Mouse (Mus musculus) lung, adult 2 months (tissue): ENCODE data around the gene H2-Eb2. TPM values are rescaled to one million over a fixed set of nuclear protein-coding genes. Genes with fewer than 3 reads are reported as not detected.
"Not testable (repeated sequence)": the region's sequence is repeated elsewhere in the genome, so short reads cannot be mapped to it uniquely, and the experiment has no call there.

Source experiments
- DNase-seq: peaks from one replicate; pipeline ENCODE4 v3.0.0; 2022
- H3K4me1 ChIP-seq: fragments of 200-500 bp; 2 replicates; pipeline ENCODE4 v1.6.1; 2011; ENCODE audit warnings: low read length; ENCODE audit not compliant: control insufficient read depth, insufficient read depth
- H3K4me3 ChIP-seq: fragments of 200-500 bp; replicated peaks from 2 replicates; pipeline ENCODE3; 2011; ENCODE audit warnings: low read depth, mild to moderate bottlenecking, control low read depth, low read length; ENCODE audit errors: extremely low read depth
- CTCF ChIP-seq: fragments of 200-500 bp; IDR thresholded peaks from 2 replicates; pipeline ENCODE4 v1.5.1; 2011; ENCODE audit warnings: mild to moderate bottlenecking, low read length, control low read depth; ENCODE audit not compliant: insufficient read depth
- POLR2A ChIP-seq: fragments of 200-500 bp; IDR thresholded peaks from 2 replicates; pipeline ENCODE4 v1.6.1; 2011; ENCODE audit warnings: low read depth, mild to moderate bottlenecking, control low read depth, low read length, borderline replicate concordance; ENCODE audit errors: extremely low read depth
- WGBS: fragments of 180-500 bp; shearing (Covaris S2); methylation state at CpG from one replicate; pipeline ENCODE4 v1.1.7; 2018; 5-methylcytosine and 5-hydroxymethylcytosine counted together
- polyA plus RNA-seq: library from polyadenylated mRNA; depleted of rRNA; stranded (reverse); fragments of >200 nt; gene quantifications from 2 replicates; pipeline ENCODE4 v1.2.3, GENCODE M21; 2012

H2-Eb2 gene
- polyA plus RNA-seq, 1 experiment = 1.2 TPM

DNA sequence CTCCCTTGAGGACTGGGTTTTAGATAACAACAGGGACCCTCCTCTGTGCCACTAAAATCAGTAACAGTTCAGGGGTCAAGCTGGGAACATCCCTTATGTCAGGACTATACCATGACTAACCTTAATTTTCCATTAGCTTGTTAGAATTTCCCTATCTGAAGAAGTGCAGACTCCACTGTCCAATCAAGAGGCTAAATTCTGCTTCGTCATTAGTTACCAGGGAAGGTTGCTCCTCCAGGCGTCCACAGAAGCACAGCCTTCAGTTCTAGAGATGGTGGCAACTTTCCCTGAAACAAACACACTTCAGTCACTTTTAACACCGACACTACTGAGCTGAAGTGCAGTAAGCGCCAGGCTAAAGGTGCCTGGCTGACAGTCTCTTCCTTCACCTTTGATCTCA lies 20.7 kb upstream of the H2-Eb2 start:
- DNase-seq = peak; percentile 46
- Histone ChIP-seq H3K4me3 (no peak overlapping the region), H3K4me1 (no peaks in the 10 kb centered on the region; the same call in 1 of the 2 replicates)
- 5% methylated on average over 4 of the region's 4 CpGs for WGBS
- TF ChIP-seq CTCF (no peak), POLR2A (no peak)

DNA sequence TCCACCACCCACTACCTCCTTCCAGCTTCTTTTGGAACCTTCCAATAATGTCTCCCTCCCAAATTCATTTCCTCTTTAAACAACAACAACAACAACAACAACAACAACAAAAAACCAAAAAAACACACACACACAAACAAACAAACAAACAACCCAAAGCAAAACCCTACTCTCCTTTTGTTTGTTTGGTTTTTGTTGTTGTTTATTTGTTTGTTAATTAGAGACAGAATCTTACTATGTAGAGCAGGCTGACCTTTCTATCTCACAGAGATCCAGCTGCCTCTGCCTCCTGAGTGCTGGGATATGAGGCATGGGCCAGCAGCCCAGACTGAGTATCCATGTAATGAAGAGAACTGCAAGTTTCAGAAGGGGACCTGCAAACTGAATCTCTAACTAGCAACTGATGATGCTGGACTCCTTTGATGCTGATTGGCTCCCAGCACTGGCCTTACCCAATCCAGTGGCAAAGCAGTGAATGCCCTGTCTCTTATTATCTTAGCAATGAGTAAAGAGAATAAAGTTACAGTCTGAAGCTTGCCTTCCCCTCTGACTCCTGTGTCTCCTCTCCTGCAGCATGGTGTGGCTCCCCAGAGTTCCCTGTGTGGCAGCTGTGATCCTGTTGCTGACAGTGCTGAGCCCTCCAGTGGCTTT lies 20.0 kb upstream of the H2-Eb2 start, which contains the start of gene H2-Eb1:
Gene H2-Eb1, plus strand, starts transcription at position 488 of the 651 bp plus-strand sequence.
- DNase-seq = peak; percentile 80
- H3K4me3 ChIP-seq = peak within 1 kb of the TSS; percentile 58
- no peaks in the 10 kb centered on the region; the same call in 1 of the 2 replicates for H3K4me1 ChIP-seq

DNA sequence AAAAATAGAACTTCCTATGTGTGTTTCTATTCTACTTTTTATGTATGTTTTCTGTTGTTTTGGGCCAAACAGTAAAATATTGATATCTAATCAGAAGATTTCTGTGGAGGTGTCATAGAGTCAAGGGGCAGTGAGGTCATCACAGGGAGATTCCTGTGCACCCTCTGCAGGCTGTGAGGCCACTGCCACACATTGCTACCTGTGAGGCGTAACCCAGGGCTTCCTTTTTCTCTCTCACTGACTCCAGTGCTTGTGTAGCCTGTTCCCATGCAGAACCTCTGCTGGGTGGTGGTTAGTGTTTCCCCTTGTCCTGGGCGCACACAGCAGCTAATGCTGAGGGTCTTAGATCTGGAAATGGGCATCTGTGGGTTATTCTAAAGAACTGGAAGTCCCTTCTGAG lies 19.1 kb upstream of the H2-Eb2 start:
- Histone ChIP-seq H3K4me1 (no peaks in the 10 kb centered on the region; the same call in 1 of the 2 replicates), H3K4me3 (peak overlapping the region; percentile 22)
- no peak for DNase-seq
- 67% methylated on average over 2 of the region's 2 CpGs for WGBS
- TF ChIP-seq CTCF (no peak), POLR2A (peak; percentile 46; the same call in 1 of the 2 replicates)

More for the DNA sequence above, 20.0 kb upstream of the H2-Eb2 start, which contains the start of gene H2-Eb1:
- TF ChIP-seq POLR2A = peak; percentile 83; the same call in 1 of the 2 replicates
- no peak for TF ChIP-seq CTCF

DNA sequence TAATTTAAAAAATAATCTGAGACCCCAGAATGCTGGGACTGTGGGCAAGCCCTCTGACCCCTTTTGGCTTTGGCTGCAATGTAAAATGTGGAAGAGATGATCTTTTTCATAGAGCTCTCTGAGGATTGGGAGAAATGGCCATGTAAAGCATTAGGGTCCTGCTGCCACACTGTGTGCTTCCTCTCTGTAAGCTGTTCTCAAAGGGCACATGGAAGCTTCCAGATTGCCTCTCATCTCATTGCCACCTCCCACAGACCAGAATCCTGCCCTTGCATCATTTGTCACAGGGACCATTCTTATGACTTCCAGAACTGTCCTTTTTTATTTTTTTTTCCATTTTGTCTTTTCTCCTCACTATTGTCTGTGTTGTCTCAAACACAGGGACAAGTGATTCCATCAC lies 18.2 kb upstream of the H2-Eb2 start:
- no peak for DNase-seq
- peaks cover 2% of the 10 kb centered on the region; the same call in 1 of the 2 replicates for H3K4me1 ChIP-seq
- H3K4me3 ChIP-seq = no peak overlapping the region
- no peak for TF ChIP-seq CTCF
- TF ChIP-seq POLR2A = no peak

DNA sequence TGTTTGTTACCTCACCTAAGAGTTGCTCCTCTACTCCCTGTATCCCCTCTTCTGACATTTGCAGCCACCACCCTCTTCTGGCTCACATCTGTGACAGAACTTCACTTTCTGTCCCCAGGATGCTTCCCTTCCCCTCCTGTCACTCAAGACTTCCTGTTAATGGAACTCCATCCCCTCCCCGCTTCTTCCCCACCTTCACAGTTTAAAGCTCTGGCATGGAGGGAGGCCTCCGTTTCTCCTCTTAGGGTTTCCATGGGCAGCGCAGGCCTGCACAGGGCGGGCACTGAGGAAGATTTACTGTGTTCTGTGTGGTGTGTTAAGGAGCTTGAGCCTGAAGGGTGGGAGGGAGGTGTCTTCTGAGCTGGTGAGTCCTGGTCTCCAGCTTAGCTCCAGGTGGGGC lies 17.3 kb upstream of the H2-Eb2 start:
- Histone ChIP-seq H3K4me3 (no peak overlapping the region), H3K4me1 (peaks cover 2% of the 10 kb centered on the region; the same call in 1 of the 2 replicates)
- DNase-seq = no peak
- TF ChIP-seq CTCF (no peak), POLR2A (no peak)
- WGBS = 65% methylated on average over 4 of the region's 4 CpGs

DNA sequence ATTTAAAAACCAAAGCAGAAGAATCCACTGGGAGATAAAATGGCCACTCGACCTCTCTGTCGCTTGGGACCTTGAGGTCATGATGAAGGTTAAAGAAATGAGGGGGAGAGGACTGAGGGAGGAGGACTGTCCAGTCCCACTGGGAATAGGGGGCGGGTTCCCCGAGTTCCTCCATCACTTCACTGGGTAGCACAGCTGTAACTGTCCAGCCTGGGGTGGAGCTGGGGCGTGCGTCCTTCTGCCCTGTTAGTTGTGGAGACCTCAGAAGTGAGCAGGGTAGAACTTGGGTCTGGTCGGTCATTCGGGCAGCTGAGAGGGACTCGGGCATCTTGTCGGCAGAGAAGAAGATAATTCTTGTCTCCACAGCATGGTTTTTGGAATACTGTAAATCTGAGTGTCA lies 16.2 kb upstream of the H2-Eb2 start:
- peaks cover 2% of the 10 kb centered on the region; the same call in 1 of the 2 replicates for H3K4me1 ChIP-seq
- 20% methylated on average over 10 of the region's 10 CpGs for WGBS
- DNase-seq = no peak
- no peak; the same call in 1 of the 2 replicates for TF ChIP-seq POLR2A
- TF ChIP-seq CTCF = no peak
- H3K4me3 ChIP-seq = peak overlapping the region; percentile 72

DNA sequence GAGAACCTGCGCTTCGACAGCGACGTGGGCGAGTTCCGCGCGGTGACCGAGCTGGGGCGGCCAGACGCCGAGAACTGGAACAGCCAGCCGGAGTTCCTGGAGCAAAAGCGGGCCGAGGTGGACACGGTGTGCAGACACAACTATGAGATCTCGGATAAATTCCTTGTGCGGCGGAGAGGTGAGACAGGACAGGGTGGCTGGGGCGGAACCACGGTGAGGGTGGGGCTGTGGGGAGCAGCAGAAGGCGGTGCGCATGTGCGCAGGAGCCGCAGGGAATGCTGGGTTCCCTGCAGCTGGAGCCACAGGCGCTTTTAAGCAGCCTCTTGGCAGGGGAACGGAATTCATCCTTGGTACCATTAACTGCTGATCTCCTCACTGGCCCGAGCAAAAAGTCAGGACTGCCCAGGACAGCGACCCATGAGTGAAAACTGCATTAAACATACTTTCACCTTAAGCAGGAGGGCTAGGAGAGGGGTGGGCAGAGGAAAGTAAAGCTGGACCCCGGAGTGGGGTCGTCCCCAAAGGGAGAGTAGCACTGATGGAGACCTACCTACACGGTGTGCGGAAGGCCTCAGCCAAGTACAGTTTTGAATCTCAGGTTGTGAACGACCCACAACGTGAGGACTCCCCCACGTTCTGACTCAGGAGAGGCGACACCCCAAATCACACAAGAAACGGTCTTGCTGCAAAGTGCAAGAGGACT lies 15.6 kb upstream of the H2-Eb2 start:
- 0 out of 2 replicates have a peak, but pooled peaks cover 2% of the 10 kb centered on the region for H3K4me1 ChIP-seq
- no peak for TF ChIP-seq CTCF
- TF ChIP-seq POLR2A = peak; percentile 58; the same call in 1 of the 2 replicates
- 24% methylated on average over 38 of the region's 38 CpGs for WGBS
- H3K4me3 ChIP-seq = peak overlapping the region; percentile 72
- peak; percentile 62 for DNase-seq

DNA sequence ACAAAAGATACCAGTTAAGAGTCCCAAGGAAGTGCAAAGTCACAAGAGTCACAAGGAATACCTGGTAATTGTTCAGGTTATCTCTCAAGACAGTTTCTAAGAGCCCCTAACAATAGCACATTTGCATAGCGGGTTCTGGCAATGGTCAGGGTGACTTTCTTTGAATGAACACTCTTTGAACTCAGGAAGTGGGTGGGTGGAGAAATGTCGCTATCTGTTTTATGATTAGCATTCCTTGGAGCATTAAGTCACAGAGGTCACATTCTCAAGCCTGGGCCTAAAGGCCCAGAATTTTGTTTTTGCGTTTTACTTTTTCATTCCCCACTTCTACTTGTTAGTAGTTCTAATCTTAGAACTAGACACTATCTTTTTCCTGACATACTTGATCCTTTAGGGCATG lies 14.9 kb upstream of the H2-Eb2 start:
- H3K4me1 ChIP-seq, H3K4me3 ChIP-seq, DNase-seq: not testable (repeated sequence)
- 53% methylated on average over 3 of the region's 3 CpGs for WGBS

DNA sequence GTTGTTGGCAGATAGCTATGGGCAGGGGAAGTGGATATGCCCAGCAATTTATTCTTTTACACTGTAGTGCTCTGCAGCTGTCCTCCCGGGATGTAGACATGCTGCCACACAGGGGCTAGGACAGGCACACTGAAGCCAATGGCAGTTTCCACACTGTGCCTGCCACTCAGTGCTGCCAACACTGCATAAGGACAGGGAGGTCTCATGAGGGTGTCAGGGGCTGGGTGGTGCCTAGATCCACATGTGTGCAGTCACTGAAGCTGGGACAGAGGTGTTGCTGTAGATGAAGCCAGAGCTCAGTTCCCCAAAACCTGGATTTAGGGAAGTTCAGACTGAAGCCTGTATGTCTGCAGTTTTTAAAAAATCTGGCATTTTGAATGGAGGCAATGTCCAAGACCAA lies 13.3 kb upstream of the H2-Eb2 start:
- H3K4me3 ChIP-seq = no peak overlapping the region
- 0 out of 2 replicates have a peak, but pooled peaks cover 2% of the 10 kb centered on the region for H3K4me1 ChIP-seq
- no peak for DNase-seq
- 63% methylated on average over 1 of the region's 1 CpGs for WGBS
- TF ChIP-seq POLR2A (no peak), CTCF (no peak)

DNA sequence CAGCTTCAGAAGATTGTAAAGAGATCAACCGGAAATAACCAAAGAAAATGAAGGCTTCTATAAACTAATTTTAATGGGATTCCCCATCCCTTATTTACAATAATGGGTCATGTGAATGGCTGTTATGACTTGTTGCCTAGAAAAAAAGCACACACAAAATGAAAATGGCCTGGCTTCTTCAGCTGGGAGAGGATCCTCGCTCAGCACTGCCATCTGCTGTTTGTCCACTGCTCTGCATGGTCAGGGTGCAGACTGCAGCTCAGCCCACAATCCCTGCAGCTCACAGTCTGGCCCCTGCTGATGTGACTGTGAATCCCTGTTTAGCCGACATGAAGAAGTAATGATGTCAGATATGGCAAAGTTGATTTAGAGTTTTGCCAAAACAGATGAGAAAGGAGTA lies 12.1 kb upstream of the H2-Eb2 start:
- H3K4me1 ChIP-seq = 0 out of 2 replicates have a peak, but pooled peaks cover 2% of the 10 kb centered on the region
- WGBS = 24% methylated on average over 3 of the region's 3 CpGs
- peak; percentile 98 for TF ChIP-seq CTCF
- peak; percentile 14; the same call in 1 of the 2 replicates for TF ChIP-seq POLR2A
- no peak overlapping the region for H3K4me3 ChIP-seq
- peak; percentile 80 for DNase-seq
